Mouse (Mus musculus) E14TG2a.4 (cell line): ENCODE measurements at regions not wholly inside any gene's neighbourhood (a gene's known extent, or its start where the extent isn't known, plus 50 kb on each side); places are given as distances from the start of the nearest gene placed in this dataset.

Experiments used
- CTCF ChIP-seq: conservative IDR thresholded peaks from 2 replicates; pipeline ENCODE4 v1.5.1; 2014; ENCODE audit warnings: low read length
- NANOG ChIP-seq: IDR thresholded peaks from 2 replicates; pipeline ENCODE4 v1.6.1; 2014; ENCODE audit warnings: borderline replicate concordance, low read length, mixed read lengths

- TF ChIP-seq CTCF (no peak), NANOG (no peak)
These were observed 57.3 kb upstream of the Glrp1 start for GRCm38 (mm10) chr1:88567198-88567597.
